Mouse (Mus musculus): ENCODE data around the gene Cpne1.

GRCm38 (mm10) chr2:156145486-156146130 lies 33.8 kb upstream of the Cpne1 start:
- TF ChIP-seq POLR2A (IDR thresholded peaks at IDR 0.05; ENCODE audit: borderline replicate concordance, extremely low read depth, insufficient read depth, insufficient read length, poor library complexity, severe bottlenecking) (no peak), CTCF (IDR thresholded peaks at IDR 0.05; ENCODE audit: borderline replicate concordance, extremely low read depth, insufficient read depth, insufficient read length) (no peak)

Measured in brain, embryonic 14.5 days (tissue).